Mouse (Mus musculus) thymus, adult 2 months (tissue): Measurements from ENCODE around the gene Ets1.

ENCODE experiments used
- CTCF ChIP-seq: fragments of 200-500 bp; IDR thresholded peaks from 2 replicates; pipeline ENCODE4 v1.5.1; 2012; ENCODE audit warnings: mild to moderate bottlenecking, control low read depth, low read length, moderate library complexity, borderline replicate concordance; ENCODE audit not compliant: control insufficient read depth, poor library complexity, insufficient read depth; ENCODE audit errors: extremely low read depth
- POLR2A ChIP-seq: fragments of 200-500 bp; IDR thresholded peaks from 2 replicates; pipeline ENCODE4 v1.6.1; 2012; ENCODE audit warnings: mild to moderate bottlenecking, low read length, control low read depth, moderate library complexity; ENCODE audit not compliant: control insufficient read depth, poor library complexity, insufficient read depth; ENCODE audit errors: extremely low read depth

DNA sequence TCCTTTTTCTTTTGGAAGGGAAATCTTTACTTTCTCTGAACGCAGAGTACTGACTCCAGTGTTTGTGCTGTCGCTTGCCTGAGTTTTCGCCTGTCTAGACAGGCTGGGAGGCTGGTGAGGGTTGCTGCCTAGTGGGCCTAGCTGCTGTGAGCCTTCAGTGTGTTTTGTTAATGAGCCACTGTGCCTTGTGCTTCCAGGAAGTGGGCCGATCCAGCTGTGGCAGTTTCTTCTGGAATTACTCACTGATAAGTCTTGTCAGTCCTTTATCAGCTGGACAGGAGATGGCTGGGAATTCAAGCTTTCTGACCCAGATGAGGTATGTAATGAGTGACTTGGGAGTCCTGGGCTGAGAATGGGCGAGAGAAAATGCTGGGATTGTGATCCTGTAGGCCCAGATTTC, 116.6 kb downstream of the Ets1 start:
- TF ChIP-seq CTCF, result no peak
- TF ChIP-seq POLR2A, result no peak
